Mouse (Mus musculus) skeletal muscle tissue, adult 2 months (tissue): Measurements from ENCODE around the gene AU015836.
"Not testable (repeated sequence)": the region's sequence is repeated elsewhere in the genome, so short reads cannot be mapped to it uniquely, and the experiment has no call there.

Experiments
- DNase-seq: peaks from one replicate; pipeline ENCODE4 v3.0.0-alpha.2; 2012; ENCODE audit warnings: low read depth, low spot score

AU015836 gene

DNA sequence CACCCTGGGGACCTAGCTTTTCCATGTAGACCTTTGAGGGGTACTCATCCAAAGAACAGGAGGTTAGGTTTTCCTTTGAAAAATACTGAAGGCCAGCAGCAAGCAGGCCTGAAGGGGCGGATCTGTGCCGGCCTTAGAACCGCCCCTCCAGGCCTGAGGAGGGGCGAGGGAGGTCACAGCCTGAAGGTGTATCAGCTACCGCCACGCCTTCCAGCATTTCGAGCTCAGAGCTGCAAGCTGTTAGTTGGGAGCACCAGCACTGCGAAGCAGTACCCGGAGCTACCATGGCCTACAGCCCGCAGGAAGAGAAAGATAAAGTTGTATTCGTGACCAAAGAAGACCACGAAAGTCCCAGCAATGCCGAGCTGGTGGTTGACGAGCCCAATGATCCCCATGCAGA is at the start of gene AU015836:
TSS of gene AU015836 (plus strand) at position 216 of the 400 bp plus-strand sequence.
- no peak for DNase-seq

DNA sequence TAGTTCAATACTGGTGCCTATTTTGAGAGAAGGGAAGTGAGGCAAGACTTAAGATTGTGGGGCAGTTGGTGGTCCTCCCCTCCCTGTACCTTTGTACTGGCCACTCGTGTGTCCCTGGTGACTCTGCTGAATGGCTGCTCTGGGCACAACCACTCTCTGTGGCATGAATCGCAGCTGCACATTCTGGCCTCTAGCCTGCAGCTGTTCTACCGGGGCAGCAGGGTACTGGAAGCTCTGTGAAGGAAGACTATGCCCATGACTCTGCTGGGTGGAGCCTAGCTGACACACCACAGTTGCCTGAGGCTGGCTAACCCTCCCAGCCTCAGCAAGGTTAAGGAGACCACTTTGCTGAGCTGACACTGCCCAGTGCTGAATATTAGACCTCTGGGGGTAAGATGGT is 49.4 kb upstream of the AU015836 start:
- no peak for DNase-seq

GRCm38 (mm10) chrX:93928379-93928778 is 40.1 kb upstream of the AU015836 start:
- no peak for DNase-seq

- no peak for DNase-seq
Measured at GRCm38 (mm10) chrX:93928794-93929193, 39.7 kb upstream of the AU015836 start.

- DNase-seq = no peak
Measured at GRCm38 (mm10) chrX:93931694-93932093, 36.8 kb upstream of the AU015836 start.

DNA sequence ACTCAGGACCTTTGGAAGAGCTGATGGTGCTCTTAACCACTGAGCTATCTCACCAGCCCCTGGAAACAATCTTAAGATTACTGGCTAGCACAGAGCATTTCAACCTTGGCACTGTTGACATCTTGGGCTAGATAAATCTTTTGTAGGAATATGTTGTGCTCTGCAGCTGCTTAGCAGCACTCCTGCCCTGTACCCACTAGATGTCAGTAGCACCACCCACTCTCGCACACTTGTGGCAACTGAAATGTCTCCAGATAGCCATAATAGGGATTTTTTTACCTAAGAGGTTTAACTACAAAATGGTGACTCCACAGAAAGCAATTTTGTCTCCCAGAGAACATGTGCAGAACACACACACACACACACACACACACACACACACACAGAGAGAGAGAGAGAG is 11.7 kb upstream of the AU015836 start:
- peak; percentile 13 for DNase-seq

- no peak for DNase-seq
Measured at GRCm38 (mm10) chrX:93958502-93958901, 10.0 kb upstream of the AU015836 start.

DNA sequence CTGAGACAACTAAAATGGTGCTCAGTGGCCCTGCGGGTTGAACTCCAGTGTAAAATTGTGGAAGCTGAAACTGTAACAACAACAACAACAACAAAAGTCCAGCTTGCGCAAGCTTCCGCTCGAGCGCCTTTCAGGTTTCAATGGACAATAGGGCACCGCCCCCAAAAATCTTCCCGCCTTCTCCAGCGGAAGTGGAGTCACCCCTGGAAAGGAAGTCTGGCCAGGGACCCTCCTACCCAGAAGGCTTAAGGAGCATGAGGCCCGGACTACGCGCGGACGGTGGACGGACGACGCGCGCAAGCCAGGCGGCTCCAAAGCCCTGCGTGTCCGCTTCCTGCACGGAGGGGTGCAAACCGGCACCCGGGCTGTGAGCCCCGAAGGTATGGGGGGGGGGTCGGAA is 11.9 kb downstream of the AU015836 start:
- no peak for DNase-seq

DNA sequence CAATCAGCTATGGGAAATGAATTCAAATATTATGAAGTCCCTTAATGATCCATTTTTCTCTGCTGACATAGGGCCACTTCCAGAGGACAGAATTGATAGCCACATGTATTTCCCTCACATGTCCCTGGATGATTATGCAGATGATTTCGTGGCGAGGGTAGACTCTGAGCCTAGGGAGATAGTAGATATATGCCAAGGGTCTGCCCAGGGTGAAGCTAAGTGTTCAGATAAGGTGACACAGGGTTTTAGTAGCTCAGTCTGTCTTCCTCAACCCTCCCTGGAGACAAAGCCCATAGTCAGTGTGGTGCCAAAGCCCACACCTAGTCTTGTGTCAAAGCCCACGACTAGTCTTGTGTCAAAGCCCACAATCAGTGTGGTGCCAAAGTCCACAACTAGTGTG is 13.7 kb downstream of the AU015836 start:
- DNase-seq = no peak

DNA sequence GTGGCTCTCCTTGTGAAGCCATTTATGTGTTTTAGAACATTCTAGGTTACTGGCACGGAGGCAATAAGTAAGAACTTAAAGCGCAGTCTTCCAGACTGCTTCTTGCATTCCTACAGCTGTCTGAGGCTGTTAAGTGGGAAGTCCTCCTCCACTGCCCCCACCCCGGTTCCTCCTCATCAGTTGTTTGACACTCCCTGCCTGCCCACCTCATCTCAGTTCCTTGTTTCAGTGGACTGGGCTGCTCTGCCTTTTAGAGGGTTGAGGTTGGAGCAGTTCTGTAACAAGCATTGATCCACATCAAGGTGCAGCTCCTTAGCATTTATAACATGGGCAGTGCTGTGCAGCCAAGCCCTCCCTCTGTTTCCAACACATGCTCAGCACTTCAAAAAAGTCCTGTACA is 16.6 kb downstream of the AU015836 start:
- DNase-seq = not testable (repeated sequence)

DNA sequence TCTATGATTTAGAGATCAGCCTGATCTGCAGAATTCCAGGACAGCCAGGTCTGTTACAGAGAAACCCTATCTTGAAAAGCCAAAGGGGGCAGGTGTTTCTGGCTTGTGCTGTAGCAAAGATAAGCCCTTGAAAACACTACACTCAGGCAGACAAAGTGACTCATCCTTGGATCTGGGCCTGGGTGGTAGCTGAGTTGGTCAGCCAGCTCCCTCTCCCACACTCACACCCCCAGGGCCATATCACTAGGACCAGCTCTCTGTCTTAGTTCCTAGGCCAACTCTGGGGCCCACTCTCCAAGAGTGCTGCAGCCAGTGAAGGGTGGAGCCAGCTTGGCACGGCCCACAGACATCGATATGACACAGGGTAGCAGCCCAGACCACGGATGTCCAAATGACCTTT is 38.5 kb downstream of the AU015836 start:
- DNase-seq = no peak

- DNase-seq = no peak
Measured at GRCm38 (mm10) chrX:94009442-94009841, 41.0 kb downstream of the AU015836 start.

GRCm38 (mm10) chrX:94011656-94012173 is 43.3 kb downstream of the AU015836 start:
- peak; percentile 4 for DNase-seq

DNA sequence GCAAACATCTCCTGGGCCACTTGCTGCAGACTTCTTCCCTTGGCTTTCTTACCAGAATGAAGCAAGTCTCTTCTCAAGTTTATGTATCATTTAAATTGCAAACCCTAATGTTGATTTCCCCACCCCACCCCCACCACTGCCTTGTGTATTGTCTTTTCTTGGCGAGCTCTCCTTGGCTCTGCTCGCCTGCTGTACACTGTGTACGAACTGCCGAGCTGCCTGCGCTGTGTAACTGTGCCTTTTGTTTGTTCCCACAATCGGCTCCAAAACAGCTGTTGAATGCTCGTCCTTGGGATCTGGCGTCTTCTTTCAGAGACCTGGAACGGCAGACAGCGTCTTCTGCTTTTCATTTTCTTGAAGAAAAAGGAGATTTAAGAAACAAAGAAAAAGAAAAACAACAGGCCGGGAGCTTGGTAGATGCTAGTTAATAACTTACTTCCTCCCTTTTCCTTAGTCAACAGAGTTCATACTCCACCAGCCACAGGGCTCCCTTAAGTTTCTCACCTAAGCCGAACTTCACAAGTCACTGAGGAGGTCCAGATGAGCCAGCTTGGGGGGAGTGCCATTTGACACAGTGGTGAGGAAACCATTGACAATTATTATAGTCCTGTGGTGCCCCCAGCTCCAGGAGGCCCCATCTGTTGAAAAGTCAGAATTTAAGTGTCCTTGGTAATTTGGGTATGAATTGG is 44.2 kb downstream of the AU015836 start:
- peak; percentile 15 for DNase-seq

DNA sequence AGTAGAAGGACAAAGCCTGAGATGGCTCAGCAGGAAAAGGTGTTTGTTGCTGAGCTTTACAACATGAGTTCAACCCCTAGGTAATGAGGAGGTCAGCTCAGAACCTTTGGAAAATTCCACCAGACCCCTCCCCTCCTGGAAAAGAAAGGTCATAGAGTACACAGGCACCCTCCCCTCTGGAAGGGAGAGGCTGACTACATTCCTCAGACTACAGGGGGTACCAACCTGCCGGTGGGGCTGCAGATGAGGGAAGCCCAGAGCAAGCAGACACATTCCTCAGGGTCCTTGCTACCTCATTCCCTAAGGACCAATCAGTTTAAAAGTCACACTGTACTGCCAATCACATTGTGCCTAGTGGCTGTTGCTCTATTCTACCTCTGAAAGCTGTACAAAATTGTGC is 48.4 kb downstream of the AU015836 start:
- DNase-seq = no peak

GRCm38 (mm10) chrX:94022264-94022874 is 53.9 kb downstream of the AU015836 start:
- DNase-seq = no peak
